Mouse (Mus musculus): ENCODE data around the gene Clec4b2. TPM values are rescaled to one million over a fixed set of nuclear protein-coding genes. Genes with fewer than 3 reads are reported as not detected.
"Not testable (repeated sequence)": the region's sequence is repeated elsewhere in the genome, so short reads cannot be mapped to it uniquely, and the experiment has no call there.

Gene Clec4b2
- polyA plus RNA-seq, 1 experiment from 2014 or later = not detected

GRCm38 (mm10) chr6:123229644-123230043, 57.0 kb downstream of the Clec4b2 start, which contains the start of gene Clec4n:
TSS of gene Clec4n (plus strand) at chr6:123229843.
- Histone ChIP-seq H3K9me3 (no peaks in the 10 kb centered on the region), H3K36me3 (no peaks in the 10 kb centered on the region), H3K9ac (no peak within 1 kb of the TSS), H3K4me2 (replicated peaks) (no peak within 1 kb of the TSS), H3K27me3 (replicated peaks) (no peaks in the 10 kb centered on the region), H3K27ac (no peak within 1 kb of the TSS), H3K4me1 (no peaks in the 10 kb centered on the region), H3K4me3 (no peak within 1 kb of the TSS)
- ATAC-seq (ENCODE audit: low FRiP score, low read depth) = no peak
- 81% methylated on average over 3 of the region's 3 CpGs for WGBS

GRCm38 (mm10) chr6:123231149-123231548, 58.5 kb downstream of the Clec4b2 start:
- H3K4me1 ChIP-seq = no peaks in the 10 kb centered on the region
- no peak overlapping the region for H3K4me2 ChIP-seq (replicated peaks)
- no peaks in the 10 kb centered on the region for H3K36me3 ChIP-seq
- WGBS = 77% methylated on average over 2 of the region's 2 CpGs
- H3K4me3 ChIP-seq = no peak overlapping the region
- no peak for ATAC-seq (ENCODE audit: low FRiP score, low read depth)
- no peak overlapping the region for H3K9ac ChIP-seq
- no peak overlapping the region for H3K27ac ChIP-seq
- H3K27me3 ChIP-seq (replicated peaks) = no peaks in the 10 kb centered on the region
- H3K9me3 ChIP-seq = no peaks in the 10 kb centered on the region

DNA sequence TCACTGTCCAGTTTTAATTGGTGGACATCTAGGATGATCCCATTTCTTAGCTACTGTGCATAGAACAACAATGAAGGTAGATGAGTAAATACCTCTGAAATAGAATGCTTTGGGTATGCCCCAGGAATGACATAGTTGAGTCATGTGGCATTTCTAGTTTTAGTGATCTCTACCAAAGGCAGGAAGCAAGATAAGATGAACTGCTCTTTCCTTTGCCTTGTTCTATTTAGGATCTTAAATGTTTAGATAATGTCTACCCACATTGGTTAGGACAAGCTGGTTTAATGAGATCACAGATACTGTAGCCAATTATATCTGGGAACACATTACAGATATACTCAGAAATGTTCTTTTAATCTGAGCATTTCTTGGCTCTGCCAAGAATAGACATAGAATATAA, 64.9 kb downstream of the Clec4b2 start:
- Histone ChIP-seq H3K4me1 (no peaks in the 10 kb centered on the region), H3K9me3 (0 out of 2 replicates have a peak, but pooled peaks cover 2% of the 10 kb centered on the region), H3K9ac (no peak overlapping the region), H3K36me3 (no peaks in the 10 kb centered on the region), H3K27me3 (replicated peaks) (no peaks in the 10 kb centered on the region), H3K4me2 (replicated peaks) (no peak overlapping the region), H3K4me3 (no peak overlapping the region), H3K27ac (no peak overlapping the region)
- ATAC-seq (ENCODE audit: low FRiP score, low read depth) = no peak

GRCm38 (mm10) chr6:123244201-123244600, 71.5 kb downstream of the Clec4b2 start:
- H3K36me3 ChIP-seq = no peaks in the 10 kb centered on the region
- no peaks in the 10 kb centered on the region for H3K27me3 ChIP-seq (replicated peaks)
- no peak for ATAC-seq (ENCODE audit: low FRiP score, low read depth)
- H3K4me2 ChIP-seq (replicated peaks) = no peak overlapping the region
- no peak overlapping the region for H3K27ac ChIP-seq
- H3K9ac ChIP-seq = no peak overlapping the region
- WGBS = 87% methylated on average over 5 of the region's 5 CpGs
- no peaks in the 10 kb centered on the region for H3K9me3 ChIP-seq
- H3K4me3 ChIP-seq = no peak overlapping the region
- H3K4me1 ChIP-seq = no peaks in the 10 kb centered on the region

- H3K36me3 ChIP-seq; H3K4me1 ChIP-seq; H3K9ac ChIP-seq; H3K27ac ChIP-seq; H3K4me3 ChIP-seq; H3K27me3 ChIP-seq (replicated peaks); ATAC-seq (ENCODE audit: low FRiP score, low read depth); H3K4me2 ChIP-seq (replicated peaks); H3K9me3 ChIP-seq: not testable (repeated sequence)
- 78% methylated on average over 2 of the region's 2 CpGs for WGBS
Measured at GRCm38 (mm10) chr6:123248862-123249261, 76.2 kb downstream of the Clec4b2 start.

GRCm38 (mm10) chr6:123252735-123253134, 80.0 kb downstream of the Clec4b2 start:
- Histone ChIP-seq H3K27ac (no peak overlapping the region), H3K9ac (no peak overlapping the region), H3K4me3 (no peak overlapping the region), H3K36me3 (no peaks in the 10 kb centered on the region), H3K4me1 (no peaks in the 10 kb centered on the region), H3K4me2 (replicated peaks) (no peak overlapping the region), H3K27me3 (replicated peaks) (no peaks in the 10 kb centered on the region), H3K9me3 (no peaks in the 10 kb centered on the region)
- ATAC-seq (ENCODE audit: low FRiP score, low read depth) = no peak

Other genes with a start within 250 kb of the Clec4b2 start
- gene Clec4a3, start 220.4 kb upstream of the Clec4b2 start, polyA plus RNA-seq (2016; fragmentation: Nextera tagmentation; extraction: Ambion mirVana) = 0.34 and 0.44 TPM in 2 replicates
- gene Clec4a4, start 182.5 kb upstream of the Clec4b2 start, polyA plus RNA-seq (2016; fragmentation: Nextera tagmentation; extraction: Ambion mirVana) = not detected in 2 replicates
- not detected in 2 replicates for gene Clec4b1, start 122.9 kb upstream of the Clec4b2 start, polyA plus RNA-seq (2016; fragmentation: Nextera tagmentation; extraction: Ambion mirVana)
- gene Clec4a2, start 66.5 kb upstream of the Clec4b2 start, polyA plus RNA-seq (2016; fragmentation: Nextera tagmentation; extraction: Ambion mirVana) = 0.79 and 1.2 TPM in 2 replicates
- 0.28 and 0.66 TPM in 2 replicates for gene Clec4n, start 57.0 kb downstream of the Clec4b2 start, polyA plus RNA-seq (2016; fragmentation: Nextera tagmentation; extraction: Ambion mirVana)
- gene Clec4d, start 89.2 kb downstream of the Clec4b2 start, polyA plus RNA-seq (2016; fragmentation: Nextera tagmentation; extraction: Ambion mirVana) = not detected in 2 replicates
- not detected in 2 replicates for gene Clec4e, start 117.0 kb downstream of the Clec4b2 start, polyA plus RNA-seq (2016; fragmentation: Nextera tagmentation; extraction: Ambion mirVana)
- gene Vmn2r19, start 135.4 kb downstream of the Clec4b2 start, polyA plus RNA-seq (2016; fragmentation: Nextera tagmentation; extraction: Ambion mirVana) = not detected in 2 replicates
- not detected in 2 replicates for gene Vmn2r20, start 245.2 kb downstream of the Clec4b2 start, polyA plus RNA-seq (2016; fragmentation: Nextera tagmentation; extraction: Ambion mirVana)